Mouse (Mus musculus): Measurements from ENCODE around the gene Ripor1.

DNA sequence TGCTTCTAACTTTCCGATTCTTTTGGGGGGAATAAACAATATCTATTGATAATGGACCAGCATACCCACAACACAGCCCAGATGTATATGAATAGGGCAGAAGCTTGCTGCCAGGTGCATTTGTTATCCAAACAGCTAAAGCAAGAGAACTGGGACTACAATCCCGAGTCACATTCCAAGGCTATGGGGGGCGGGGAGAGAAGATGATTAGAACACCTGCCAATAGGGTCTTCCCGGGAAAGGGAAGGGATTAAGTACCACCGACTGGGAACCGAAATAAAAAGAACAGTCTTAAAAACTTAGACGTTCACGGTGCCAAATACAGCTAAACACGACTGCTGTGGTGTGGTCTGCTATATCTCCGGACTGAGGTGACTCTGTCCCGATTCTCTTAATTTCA, 30.4 kb downstream of the Ripor1 start:
- no peak for TF ChIP-seq GATA1 (IDR thresholded peaks at IDR 0.05; ENCODE audit: low read length)
- TF ChIP-seq TAL1 (IDR thresholded peaks at IDR 0.05; ENCODE audit: low read length) = no peak
